Mouse (Mus musculus) liver, embryonic 14.5 days (tissue): ENCODE results near the gene Edc4. TPM values are rescaled to one million over a fixed set of nuclear protein-coding genes. Genes with fewer than 3 reads are reported as not detected.
A peak's percentile ranks its signal among the peaks of the same experiment; 100 is the strongest.

Source experiments
- ATAC-seq: fragments of 200-750 bp; cut with Nextera tagmentation; 2 replicates; pipeline ENCODE4 v1.8.0; 2017; ENCODE audit warnings: moderate number of reproducible peaks, mild to moderate bottlenecking, moderate library complexity; ENCODE audit not compliant: insufficient read depth
- DNase-seq, 3 experiments: peaks; one replicate each; pipeline ENCODE4 v3.0.0-alpha.2; 2012 to 2013; ENCODE audit warnings: low read depth in 3 of 3, low spot score in 3 of 3
- H3K27ac ChIP-seq: fragments of 300-500 bp; sonication (generic); 2 replicates; pipeline ENCODE4 v1.5.1; 2014; ENCODE audit warnings: moderate library complexity, mild to moderate bottlenecking, control low read depth, inconsistent platforms
- H3K27me3 ChIP-seq: fragments of 300-500 bp; sonication (generic); 2 replicates; pipeline ENCODE4 v1.6.1; 2014; ENCODE audit warnings: mild to moderate bottlenecking, low read length, moderate library complexity; ENCODE audit not compliant: control insufficient read depth, insufficient read depth
- H3K36me3 ChIP-seq: fragments of 300-500 bp; sonication (generic); replicated peaks from 2 replicates; pipeline ENCODE4 v1.6.1; 2014; ENCODE audit warnings: low read depth; ENCODE audit not compliant: control insufficient read depth, insufficient read depth
- H3K4me1 ChIP-seq, 2 experiments: fragments of 200-500 bp in 1 of 2; fragments of 300-500 bp in 1 of 2; sonication (generic) in 1 of 2; replicated peaks; 2 replicates each; pipeline ENCODE4 v1.6.1; 2012 to 2014; ENCODE audit warnings: antibody characterized with exemption in 1 of 2, inconsistent platforms in 1 of 2, low read length in 1 of 2; ENCODE audit not compliant: control insufficient read depth in 2 of 2, insufficient read depth in 2 of 2
- H3K4me2 ChIP-seq: fragments of 300-500 bp; sonication (generic); 2 replicates; pipeline ENCODE4 v1.6.1; 2014; ENCODE audit warnings: low read depth, mild to moderate bottlenecking, control low read depth, moderate library complexity
- H3K4me3 ChIP-seq, 2 experiments: fragments of 200-500 bp in 1 of 2; fragments of 300-500 bp in 1 of 2; sonication (generic) in 1 of 2; 2 replicates each; pipeline ENCODE4 v1.5.1; 2012 to 2014; ENCODE audit warnings: low read depth in 2 of 2, low read length in 2 of 2, mild to moderate bottlenecking in 2 of 2, control low read depth in 1 of 2, inconsistent platforms in 1 of 2, moderate library complexity in 1 of 2; ENCODE audit not compliant: insufficient read depth in 1 of 2
- H3K9ac ChIP-seq: fragments of 300-500 bp; sonication (generic); replicated peaks from 2 replicates; pipeline ENCODE4 v1.6.1; 2014; ENCODE audit warnings: mild to moderate bottlenecking, control low read depth, moderate library complexity
- H3K9me3 ChIP-seq: fragments of 300-500 bp; sonication (generic); 2 replicates; pipeline ENCODE4 v1.6.1; 2016; ENCODE audit warnings: low read length, mixed read lengths; ENCODE audit not compliant: control insufficient read depth
- CTCF ChIP-seq: IDR thresholded peaks from 2 replicates; pipeline ENCODE4 v1.5.1; 2016; ENCODE audit warnings: antibody characterized with exemption, low read depth, control low read depth
- EP300 ChIP-seq: IDR thresholded peaks from 2 replicates; pipeline ENCODE4 v1.6.1; 2016; ENCODE audit warnings: antibody characterized with exemption, low read depth
- WGBS: fragments of 180-500 bp; shearing (Covaris S2); extraction: QIAGEN DNeasy Blood & Tissue Kit; methylation state at CpG from one replicate; pipeline ENCODE4 v1.1.7; 2014; ENCODE audit not compliant: insufficient replicate concordance; 5-methylcytosine and 5-hydroxymethylcytosine counted together
- polyA plus RNA-seq, 2 experiments: library from polyadenylated mRNA; depleted of rRNA in 1 of 2; stranded (reverse) in 1 of 2; unstranded in 1 of 2; fragments of >200 nt; fragmentation: Nextera tagmentation in 1 of 2; extraction: Ambion mirVana in 1 of 2; gene quantifications; 2 replicates each; pipeline versions ENCODE4 v1.2.1 to v1.2.3; 2012 to 2014

The Edc4 gene
- polyA plus RNA-seq, 2 experiments = 9.9 to 17.5 TPM

DNA sequence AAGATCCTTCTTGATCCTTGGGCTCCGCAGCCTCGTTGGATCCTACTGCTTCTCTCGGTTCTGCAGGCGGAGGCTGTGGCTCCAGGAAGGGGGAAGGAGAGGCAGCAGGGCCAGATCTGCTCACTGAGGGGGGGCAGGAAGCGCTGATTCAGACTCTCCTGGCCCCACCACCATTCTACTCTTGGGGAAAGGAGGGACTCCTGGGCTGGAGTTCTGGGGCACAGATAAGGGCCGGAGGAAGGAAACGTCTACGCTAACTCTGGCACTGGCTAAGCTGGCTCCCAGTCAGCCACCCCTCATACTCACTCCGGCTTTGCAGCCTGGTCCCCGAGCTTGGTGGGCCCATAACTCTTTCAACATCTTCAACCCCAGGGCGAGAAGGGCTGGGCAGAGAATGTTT is 34.0 kb upstream of the Edc4 start:
- 42% methylated on average over 11 of the region's 11 CpGs for WGBS
- Histone ChIP-seq H3K4me3 (no peak overlapping the region), H3K4me1 (peaks cover 6 to 7% of the 10 kb centered on the region in 2 experiments), H3K27me3 (no peaks in the 10 kb centered on the region), H3K9ac (no peak overlapping the region), H3K27ac (no peak overlapping the region), H3K4me2 (no peak overlapping the region), H3K9me3 (no peaks in the 10 kb centered on the region), H3K36me3 (peaks cover 43% of the 10 kb centered on the region)
- no peak for DNase-seq
- ATAC-seq = no peak
- no peak for TF ChIP-seq EP300

DNA sequence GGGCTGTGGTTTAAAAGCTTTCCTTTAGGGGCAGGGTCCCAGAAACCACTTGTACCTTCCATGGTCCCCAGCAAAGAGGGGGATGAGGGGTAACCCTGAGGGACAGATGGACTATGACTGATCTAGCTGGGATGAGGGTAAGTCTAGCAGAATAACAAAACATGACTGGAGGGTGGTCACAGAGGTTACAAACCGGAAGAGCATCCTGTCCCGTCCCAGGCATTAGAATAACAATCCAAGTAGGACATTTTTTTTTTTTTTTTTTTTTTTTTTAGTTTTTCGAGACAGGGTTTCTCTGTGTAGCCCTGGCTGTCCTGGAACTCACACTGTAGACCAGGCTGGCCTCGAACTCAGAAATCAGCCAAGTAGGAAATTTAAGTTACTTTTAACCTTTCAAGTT is 30.7 kb upstream of the Edc4 start:
- Histone ChIP-seq H3K9ac (no peak overlapping the region), H3K4me3 (peak overlapping the region in 1 of 2 experiments; percentile 49; a peak in 1 of 4 replicates), H3K27ac (no peak overlapping the region), H3K9me3 (no peaks in the 10 kb centered on the region), H3K36me3 (peaks cover 30% of the 10 kb centered on the region), H3K4me1 (peaks cover 9 to 10% of the 10 kb centered on the region in 2 experiments), H3K4me2 (peak overlapping the region; percentile 73), H3K27me3 (no peaks in the 10 kb centered on the region)
- ATAC-seq = no peak
- TF ChIP-seq CTCF (no peak), EP300 (no peak)
- DNase-seq = no peak
- WGBS = 83% methylated on average over 4 of the region's 4 CpGs

DNA sequence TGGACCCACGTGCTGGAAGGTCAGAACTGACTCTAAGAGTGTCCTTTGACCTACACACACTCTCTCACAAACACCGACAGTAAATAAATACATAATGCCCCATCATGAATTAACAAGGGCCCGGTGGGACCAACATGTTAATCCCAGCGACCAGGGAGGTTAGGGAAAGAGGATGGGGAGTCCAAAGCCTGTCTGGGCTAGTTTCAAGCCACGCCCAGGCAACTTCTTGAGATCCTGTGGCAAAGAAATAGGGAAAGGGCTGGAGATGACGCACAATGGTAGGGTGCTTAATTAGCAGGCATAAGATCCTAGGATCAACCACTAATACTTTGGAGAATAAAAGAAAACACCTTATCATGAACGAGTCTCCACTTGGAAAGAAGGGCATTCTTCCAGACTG is 30.1 kb upstream of the Edc4 start:
- H3K9me3 ChIP-seq = no peaks in the 10 kb centered on the region
- DNase-seq (no peak), ATAC-seq (no peak)
- peak overlapping the region; percentile 46 to 49 for H3K4me3 ChIP-seq
- peaks cover 9 to 10% of the 10 kb centered on the region in 2 experiments for H3K4me1 ChIP-seq
- 66% methylated on average over 7 of the region's 7 CpGs for WGBS
- no peak for TF ChIP-seq EP300
- TF ChIP-seq CTCF = no peak
- peak overlapping the region; percentile 55 for H3K9ac ChIP-seq
- H3K36me3 ChIP-seq = peaks cover 25% of the 10 kb centered on the region
- H3K4me2 ChIP-seq = peak overlapping the region; percentile 73
- H3K27ac ChIP-seq = no peak overlapping the region; the same call in 1 of the 2 replicates
- H3K27me3 ChIP-seq = no peaks in the 10 kb centered on the region

DNA sequence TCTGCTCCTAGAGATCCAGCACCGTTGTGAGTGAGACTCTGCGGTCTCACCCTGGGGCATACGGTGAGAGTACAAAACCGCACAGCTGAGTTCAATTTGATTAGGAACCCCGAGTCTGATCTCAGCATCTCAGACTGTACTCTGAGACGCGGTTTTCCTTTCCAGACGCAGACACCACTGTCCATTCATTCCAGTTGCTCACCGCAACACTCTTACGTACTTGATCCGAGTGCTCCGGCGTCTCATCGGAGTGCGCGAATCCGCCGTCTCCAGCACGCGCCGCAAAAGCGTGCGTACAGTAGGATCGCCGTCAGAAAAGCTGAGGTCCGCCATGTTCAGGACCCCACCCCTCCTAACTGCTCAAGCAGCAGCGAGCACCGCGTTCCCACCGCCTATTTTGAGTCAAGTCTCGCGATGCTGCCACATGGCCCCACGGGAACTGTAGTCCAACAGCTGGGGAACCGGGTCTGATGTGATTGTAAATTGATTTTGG is 29.0 kb upstream of the Edc4 start:
- under 1% methylated on average over 34 of the region's 34 CpGs for WGBS
- peak; percentile 63 for ATAC-seq

DNA sequence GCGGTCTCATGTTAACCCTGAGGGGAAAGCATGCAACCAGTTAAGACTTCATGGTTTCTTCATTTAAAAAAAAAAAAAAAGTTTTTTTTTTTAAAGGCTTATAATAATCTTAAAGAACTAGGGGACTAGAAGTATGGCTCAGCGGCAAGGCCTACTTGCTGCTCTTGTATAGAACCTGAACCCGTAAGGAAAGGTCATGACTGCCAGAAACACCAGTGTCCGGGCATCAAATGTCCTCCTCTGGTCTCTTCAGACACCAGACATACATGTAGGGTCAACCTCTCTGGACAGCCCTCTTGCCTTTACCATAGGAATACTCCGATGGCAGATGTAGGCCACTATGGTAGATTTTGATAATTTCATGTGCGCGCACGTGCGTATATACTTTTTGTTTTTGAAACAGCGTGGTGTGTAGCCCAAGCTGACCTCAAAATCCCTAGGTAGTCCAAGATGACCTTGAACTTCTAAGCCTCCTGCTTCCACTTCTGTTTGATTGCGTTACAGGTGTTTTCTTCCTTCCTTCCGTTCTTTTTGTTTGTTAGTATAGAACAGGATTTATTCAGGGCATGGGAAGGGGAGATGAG is 28.4 kb upstream of the Edc4 start:
- TF ChIP-seq CTCF = no peak
- no peak for TF ChIP-seq EP300
- Histone ChIP-seq H3K4me1 (peaks cover 18 to 22% of the 10 kb centered on the region in 2 experiments), H3K36me3 (peaks cover 15% of the 10 kb centered on the region), H3K4me3 (peak overlapping the region; percentile 69 to 76; a peak in 3 of 4 replicates), H3K9me3 (no peaks in the 10 kb centered on the region), H3K27ac (no peak overlapping the region; the same call in 1 of the 2 replicates), H3K27me3 (no peaks in the 10 kb centered on the region), H3K4me2 (peak overlapping the region; percentile 74), H3K9ac (peak overlapping the region; percentile 75)
- DNase-seq (no peak), ATAC-seq (no peak)
- WGBS = 71% methylated on average over 12 of the region's 12 CpGs

More for the DNA sequence above, 29.0 kb upstream of the Edc4 start:
- peak; percentile 82 to 84 (median 83) for DNase-seq
- Histone ChIP-seq H3K27me3 (no peaks in the 10 kb centered on the region), H3K27ac (peak overlapping the region; percentile 84), H3K4me2 (peak overlapping the region; percentile 74), H3K36me3 (peaks cover 18% of the 10 kb centered on the region), H3K9ac (peak overlapping the region; percentile 75), H3K4me3 (peak overlapping the region; percentile 69 to 76), H3K9me3 (no peaks in the 10 kb centered on the region), H3K4me1 (peaks cover 13 to 18% of the 10 kb centered on the region in 2 experiments)
- TF ChIP-seq EP300 (peak; percentile 62), CTCF (no peak)
